Mouse (Mus musculus) splenic B cell, adult 2 months (primary cell): Measurements from ENCODE around the gene Tsga13.

Experiments
- DNase-seq: peaks from one replicate; pipeline ENCODE4 v3.0.0-alpha.2; 2011; ENCODE audit warnings: low read depth, low spot score
- H3K27me3 ChIP-seq: 2 replicates; pipeline ENCODE4 v1.6.1; 2012; ENCODE audit warnings: mild to moderate bottlenecking, low read length, moderate library complexity, mixed read lengths; ENCODE audit not compliant: control insufficient read depth, poor library complexity, insufficient read depth, severe bottlenecking
- H3K36me3 ChIP-seq: 2 replicates; pipeline ENCODE4 v1.6.1; 2012; ENCODE audit warnings: mild to moderate bottlenecking, low read length, moderate library complexity, mixed read lengths; ENCODE audit not compliant: control insufficient read depth, poor library complexity, insufficient read depth, severe bottlenecking

Tsga13 gene

GRCm38 (mm10) chr6:30893081-30893480 lies 22.3 kb downstream of the Tsga13 start:
- DNase-seq = no peak
- H3K27me3 ChIP-seq = no peaks in the 10 kb centered on the region
- H3K36me3 ChIP-seq = peaks cover 2% of the 10 kb centered on the region; the same call in 1 of the 2 replicates

DNA sequence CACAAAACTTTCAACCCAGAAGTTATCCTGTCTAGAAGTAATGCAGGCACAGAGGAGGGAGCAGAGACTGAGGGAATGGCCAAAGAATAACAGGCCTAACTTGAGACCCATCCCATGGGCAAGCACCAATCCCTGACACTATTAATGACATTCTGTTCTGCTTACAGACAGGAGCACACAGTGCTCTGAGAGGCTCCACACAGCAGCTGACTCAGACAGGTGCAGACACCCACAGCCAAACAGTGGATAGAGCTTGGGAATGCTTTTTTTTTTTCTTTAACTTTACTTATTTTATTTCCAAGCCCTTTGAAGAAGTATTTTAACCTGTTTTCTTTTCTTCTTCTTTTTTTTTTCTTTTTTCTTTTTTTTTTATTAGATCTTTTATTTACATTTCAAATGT lies 23.6 kb downstream of the Tsga13 start:
- H3K27me3 ChIP-seq = no peaks in the 10 kb centered on the region

DNA sequence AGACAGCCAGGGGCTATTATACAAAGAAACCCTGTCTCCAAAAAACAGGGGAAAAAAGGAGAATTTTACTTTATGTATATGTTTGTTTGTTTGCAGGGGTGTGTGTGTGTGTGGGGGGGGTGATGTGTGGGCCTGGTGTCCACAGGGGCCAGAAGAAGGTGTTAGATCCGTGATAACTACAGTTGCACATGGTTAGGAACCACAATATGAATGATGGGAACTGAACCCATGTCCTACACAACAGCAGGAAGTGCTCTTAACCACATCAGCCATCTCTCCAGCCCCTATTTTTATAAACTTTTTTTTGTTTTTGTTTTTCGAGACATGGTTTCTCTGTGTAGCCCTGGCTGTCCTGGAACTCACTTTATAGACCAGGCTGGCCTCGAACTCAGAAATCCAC lies 30.5 kb downstream of the Tsga13 start:
- peaks cover 8% of the 10 kb centered on the region for H3K36me3 ChIP-seq
- DNase-seq = no peak
- H3K27me3 ChIP-seq = no peaks in the 10 kb centered on the region

More for the DNA sequence above, 23.6 kb downstream of the Tsga13 start:
- H3K36me3 ChIP-seq = peaks cover 2% of the 10 kb centered on the region; the same call in 1 of the 2 replicates
- DNase-seq = no peak

GRCm38 (mm10) chr6:30883491-30883890 lies 31.9 kb downstream of the Tsga13 start:
- Histone ChIP-seq H3K27me3 (no peaks in the 10 kb centered on the region), H3K36me3 (peaks cover 5% of the 10 kb centered on the region)
- DNase-seq = no peak

DNA sequence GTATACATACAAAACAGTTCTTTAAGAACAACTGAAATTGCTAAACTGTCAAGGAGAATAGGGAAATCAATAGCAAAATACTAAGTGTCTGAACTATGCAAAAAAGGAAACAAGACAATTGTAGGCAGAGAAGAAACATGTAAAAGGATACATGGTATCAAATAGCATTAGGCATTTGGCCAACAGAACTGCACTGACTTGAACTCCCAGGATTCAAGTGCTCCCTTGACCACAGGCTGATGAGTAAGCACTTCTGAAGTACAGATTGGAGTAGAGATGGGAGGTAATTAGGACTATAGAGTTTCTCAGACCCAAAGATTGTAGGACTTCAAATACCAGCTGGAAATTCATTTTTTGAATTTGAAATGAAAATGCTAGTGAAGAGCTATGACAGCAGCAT lies 38.7 kb downstream of the Tsga13 start:
- Histone ChIP-seq H3K36me3 (no peaks in the 10 kb centered on the region), H3K27me3 (no peaks in the 10 kb centered on the region)
- no peak for DNase-seq

DNA sequence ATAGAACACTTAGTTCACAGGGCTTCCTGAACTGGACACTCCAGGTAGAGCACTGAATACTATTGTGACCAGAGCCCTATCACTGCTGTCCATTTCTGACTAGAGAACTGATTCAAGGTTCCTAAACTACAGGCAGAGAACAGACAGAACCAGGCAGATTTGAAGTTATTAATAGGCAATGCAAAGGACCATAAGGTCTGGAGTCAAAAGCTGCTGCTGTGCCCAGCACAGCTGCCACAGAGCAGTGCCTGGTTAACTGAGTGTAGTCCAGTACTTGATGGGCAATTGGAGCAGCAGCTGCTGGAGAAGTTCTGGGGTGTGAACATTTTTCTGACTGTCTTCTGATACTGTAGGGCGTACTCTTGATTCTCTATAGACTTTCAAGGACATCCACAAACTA lies 48.9 kb downstream of the Tsga13 start:
- no peaks in the 10 kb centered on the region for H3K27me3 ChIP-seq
- no peaks in the 10 kb centered on the region for H3K36me3 ChIP-seq
- no peak for DNase-seq

DNA sequence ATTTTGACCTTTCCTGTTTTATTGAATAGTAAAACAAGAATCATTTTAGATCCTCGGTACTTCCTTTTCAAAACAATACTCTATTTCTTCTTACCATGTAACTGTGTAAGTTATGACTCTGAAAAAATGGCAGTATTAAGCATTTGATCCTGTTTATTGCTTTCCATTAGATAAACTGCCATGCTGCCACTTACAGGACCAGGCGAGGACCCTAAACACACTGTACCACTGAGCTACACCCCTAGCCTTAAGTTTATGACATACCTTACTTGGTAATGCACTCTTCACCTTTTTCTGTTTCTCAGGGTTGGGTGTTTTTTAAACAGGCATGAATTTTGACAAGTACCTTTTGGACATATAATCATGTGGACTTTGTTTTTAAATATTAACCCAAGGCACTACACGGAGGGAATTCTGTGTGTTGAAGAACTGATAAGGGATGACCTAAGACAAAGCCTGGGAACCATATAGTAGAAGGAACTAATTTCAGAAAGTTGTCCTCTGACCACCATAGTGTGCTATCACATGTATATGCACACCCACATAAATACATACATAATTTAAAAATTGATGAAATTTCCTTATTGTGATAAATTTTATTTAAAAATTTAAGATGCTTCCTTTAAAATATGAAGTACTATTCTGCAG lies 50.2 kb downstream of the Tsga13 start:
- no peak for DNase-seq
- Histone ChIP-seq H3K27me3 (no peaks in the 10 kb centered on the region), H3K36me3 (no peaks in the 10 kb centered on the region)

- Histone ChIP-seq H3K36me3 (peaks cover 2% of the 10 kb centered on the region; the same call in 1 of the 2 replicates), H3K27me3 (peaks cover 2% of the 10 kb centered on the region; the same call in 1 of the 2 replicates)
- DNase-seq = peak; percentile 75
These were observed 59.4 kb downstream of the Tsga13 start for GRCm38 (mm10) chr6:30855956-30856355.

DNA sequence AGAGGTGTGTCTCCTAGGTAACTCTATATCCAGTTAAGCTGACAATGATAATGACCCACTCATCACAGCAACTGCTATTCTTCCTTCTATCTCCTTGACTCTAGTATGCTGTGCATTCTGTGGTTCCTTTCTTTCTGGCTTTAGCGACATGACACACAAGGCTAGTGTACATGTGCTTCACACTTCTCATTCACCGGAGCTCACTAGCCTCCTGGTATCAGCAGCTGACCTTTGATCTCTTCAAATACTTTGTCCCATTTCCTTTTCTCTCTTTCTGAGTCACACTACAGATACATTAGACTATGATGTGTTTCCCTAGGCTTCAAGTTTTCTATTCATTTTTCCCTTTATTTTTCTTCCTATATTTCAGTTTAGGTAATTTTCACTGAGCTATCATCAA lies 60.2 kb downstream of the Tsga13 start:
- Histone ChIP-seq H3K36me3 (peaks cover 2% of the 10 kb centered on the region; the same call in 1 of the 2 replicates), H3K27me3 (peaks cover 2% of the 10 kb centered on the region; the same call in 1 of the 2 replicates)
- DNase-seq = no peak

DNA sequence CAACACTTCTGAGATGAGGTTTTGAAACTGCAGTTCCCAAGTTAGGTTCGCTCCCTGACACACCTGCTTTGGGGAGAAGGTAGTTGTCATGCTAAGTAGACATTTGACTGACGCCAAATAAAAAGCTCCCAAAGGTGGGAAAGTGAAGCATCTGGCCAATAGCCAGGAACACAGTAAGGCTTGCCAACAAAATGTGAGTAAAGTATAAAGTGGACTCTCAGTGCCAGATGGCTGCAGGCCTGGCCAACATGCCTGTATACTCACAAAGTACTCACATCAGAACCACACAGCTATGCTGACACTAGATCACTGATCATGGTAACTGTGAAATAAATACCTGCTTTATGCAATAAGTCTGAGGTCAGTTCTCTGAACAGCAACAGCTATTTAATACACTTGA lies 65.6 kb downstream of the Tsga13 start:
- peaks cover 4% of the 10 kb centered on the region; the same call in 1 of the 2 replicates for H3K36me3 ChIP-seq
- DNase-seq = no peak
- H3K27me3 ChIP-seq = no peaks in the 10 kb centered on the region
